40 mouse cellular contexts compared by ENCODE assay signal in the genomic region with DNA sequence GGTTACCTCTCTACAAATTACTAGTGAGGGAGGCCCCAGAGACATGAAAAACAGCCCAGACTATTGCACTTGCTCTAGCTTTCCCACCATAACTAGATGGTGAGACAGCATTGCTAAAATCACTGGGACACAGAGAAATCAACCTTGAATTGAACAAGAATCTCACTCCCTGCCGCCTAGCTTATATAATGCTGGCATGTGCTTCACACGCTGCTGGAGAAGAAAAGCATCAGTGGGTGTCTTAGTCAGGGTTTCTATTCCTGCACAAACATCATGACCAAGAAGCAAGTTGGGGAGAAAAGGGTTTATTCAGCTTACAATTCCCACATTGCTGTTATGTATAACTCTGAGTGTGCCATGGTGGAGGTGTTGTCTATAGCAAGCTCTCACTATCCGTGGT. TPM values are rescaled to one million over a fixed set of nuclear protein-coding genes. Genes with fewer than 3 reads are reported as not detected.
DNase-seq lines count a peak whose midpoint lies in the region; ATAC-seq and TF ChIP-seq lines count a peak whose summit lies in the region.
"Had no signal": no experiment of that assay in that cellular context is flagged by ENCODE, and none has a peak within 500 bp of the region (broad histone marks: within the 10 kb centered on the region; RNA-seq: fewer than 3 reads in every experiment).

No protein-coding gene starts in this region.

- DNase-seq in layer of hippocampus, adult 9-11 months, result peak; percentile 27
- no peak for DNase-seq in layer of hippocampus, postnatal 10 days (ENCODE audit: low spot score in 2 of 2)
- peak; percentile 88 for DNase-seq in brain, adult 2 months (ENCODE audit: low read depth, low spot score)
- DNase-seq in left cerebral cortex, adult 2 months (ENCODE audit: extremely low spot score in 1 of 2, low spot score in 2 of 2), result peak; percentile 34 to 40
- DNase-seq in right cerebral cortex, postnatal 10 days (ENCODE audit: low spot score in 2 of 2), result peak; percentile 40 to 54
- DNase-seq in spleen, adult 18-20 months, result no peak
- DNase-seq: adrenal gland, adult 2 months; adrenal gland, postnatal 36 days; cerebellum, adult 2 months; cerebellum, postnatal 25 days; embryo, embryonic 11 days; heart, postnatal 10 days; kidney, adult 11 months; kidney, postnatal 14 days; liver; lung, adult 2 months; lung, postnatal 10 days; thymus, adult 18-20 months; thymus, postnatal 25 days had no signal

- intact Hi-C loops in left cerebral cortex, adult 2 months (cut with DNase I), result loop anchor here (1.0 to 10.0 kb wide), 3 partner anchors 92 to 1386 kb away; no protein-coding TSS in a partner anchor

- no peak for TF ChIP-seq CTCF in left cerebral cortex, adult 2 months (IDR thresholded peaks at IDR 0.05)

- no peak overlapping the region for H3K4me3 ChIP-seq in left cerebral cortex, adult 2 months
- H3K4me3 ChIP-seq: embryonic facial prominence, embryonic 13.5 days; forebrain, embryonic 10.5 days; forebrain, embryonic 15.5 days; heart, embryonic 13.5 days; midbrain, embryonic 13.5 days had no signal

- peak overlapping the region; percentile 88 for H3K27ac ChIP-seq in left cerebral cortex, adult 2 months
- H3K27ac ChIP-seq: embryonic facial prominence, embryonic 13.5 days; forebrain, embryonic 10.5 days; forebrain, embryonic 15.5 days; heart, embryonic 13.5 days; hindbrain, embryonic 14.5 days; liver, embryonic 14.5 days; macrophage; midbrain, embryonic 13.5 days had no signal

- no peak for ATAC-seq in activated CD4-positive, CD25-positive, alpha-beta regulatory T cell, adult 4 months
- ATAC-seq: CD4-positive, CD25-positive, alpha-beta regulatory T cell, adult 4 months; forebrain, embryonic 15.5 days; midbrain, embryonic 13.5 days had no signal

RNA-seq across cellular contexts. Expression of gene Gm26657, which starts 26.7 kb away (rescaled TPM):
- not detected for total RNA-seq in layer of hippocampus, postnatal 10 days (2021)
- total RNA-seq in left cerebral cortex, adult 2 months (2021), result not detected
- not detected for polyA plus RNA-seq in activated CD4-positive, CD25-positive, alpha-beta regulatory T cell, adult 4 months (2017; shearing (Covaris generic))
- total RNA-seq: adrenal gland, adult 2 months; adrenal gland, postnatal 36 days; gastrocnemius, adult 8-10 months; heart, adult 8-10 months; heart, postnatal 10 days; hematopoietic stem cell, adult 5-6 weeks; layer of hippocampus, postnatal 14 days; megakaryocyte-erythroid progenitor cell, adult 5-6 weeks; monocyte, adult 5-6 weeks had no signal
- polyA plus RNA-seq: adrenal gland, adult 2 months; CD4-positive, CD25-positive, alpha-beta regulatory T cell, adult 4 months; cerebellum, adult 2 months; embryonic facial prominence, embryonic 13.5 days; forebrain, embryonic 10.5 days; forebrain, embryonic 15.5 days; gonadal fat pad, adult 2 months; heart, embryonic 13.5 days; hindbrain, embryonic 14.5 days; kidney, embryonic 14.5 days; limb, embryonic 11.5 days; liver, embryonic 14.5 days; lung, adult 2 months; macrophage; midbrain, embryonic 13.5 days; neural tube, embryonic 14.5 days; stomach, embryonic 16.5 days had no signal

RNA-seq across cellular contexts. Expression of gene Actl7b, which starts 28.1 kb away (rescaled TPM):
- under 1 TPM in 1 of 2 experiments, not detected in 1; 0.41 TPM for total RNA-seq in layer of hippocampus, postnatal 10 days (2021)
- total RNA-seq in left cerebral cortex, adult 2 months (2021), result not detected
- polyA plus RNA-seq in activated CD4-positive, CD25-positive, alpha-beta regulatory T cell, adult 4 months (2017; shearing (Covaris generic)), result not detected
- total RNA-seq: gastrocnemius, adult 8-10 months; heart, adult 8-10 months; heart, postnatal 10 days had no signal
- polyA plus RNA-seq: adrenal gland, adult 2 months; CD4-positive, CD25-positive, alpha-beta regulatory T cell, adult 4 months; embryonic facial prominence, embryonic 13.5 days; forebrain, embryonic 10.5 days; forebrain, embryonic 15.5 days; heart, embryonic 13.5 days; hindbrain, embryonic 14.5 days; kidney, embryonic 14.5 days; limb, embryonic 11.5 days; liver, embryonic 14.5 days; macrophage; midbrain, embryonic 13.5 days; neural tube, embryonic 14.5 days; stomach, embryonic 16.5 days had no signal

RNA-seq across cellular contexts. Expression of gene Actl7a, which starts 30.1 kb away (rescaled TPM):
- total RNA-seq in layer of hippocampus, postnatal 10 days (2021), result not detected
- not detected for total RNA-seq in left cerebral cortex, adult 2 months (2021)
- polyA plus RNA-seq in activated CD4-positive, CD25-positive, alpha-beta regulatory T cell, adult 4 months (2017; shearing (Covaris generic)), result not detected
- total RNA-seq: adrenal gland, adult 2 months; adrenal gland, postnatal 36 days; gastrocnemius, adult 8-10 months; heart, adult 8-10 months; heart, postnatal 10 days; hematopoietic stem cell, adult 5-6 weeks; layer of hippocampus, postnatal 14 days; megakaryocyte-erythroid progenitor cell, adult 5-6 weeks; monocyte, adult 5-6 weeks had no signal
- polyA plus RNA-seq: adrenal gland, adult 2 months; CD4-positive, CD25-positive, alpha-beta regulatory T cell, adult 4 months; cerebellum, adult 2 months; embryonic facial prominence, embryonic 13.5 days; forebrain, embryonic 10.5 days; forebrain, embryonic 15.5 days; heart, embryonic 13.5 days; hindbrain, embryonic 14.5 days; kidney, embryonic 14.5 days; limb, embryonic 11.5 days; liver, embryonic 14.5 days; lung, adult 2 months; macrophage; neural tube, embryonic 14.5 days; stomach, embryonic 16.5 days had no signal

Comparison
In these comparisons a context has a peak if more than half of its experiments do, and no peak if none do; other contexts are left out.
1. DNase-seq: peak in layer of hippocampus, adult 9-11 months (single experiment), brain, adult 2 months (single experiment), left cerebral cortex, adult 2 months (2 of 2) and right cerebral cortex, postnatal 10 days (2 of 2); none in layer of hippocampus, postnatal 10 days (0 of 2) and spleen, adult 18-20 months (0 of 2).